Mouse (Mus musculus) small intestine, adult 2 months (tissue): ENCODE measurements around the gene Psmb6.

Experiments used
- CTCF ChIP-seq: fragments of 200-500 bp; IDR thresholded peaks from 2 replicates; pipeline ENCODE4 v1.5.1; 2012; ENCODE audit warnings: low read depth, mild to moderate bottlenecking, control low read depth, inconsistent platforms, low read length, moderate library complexity, mixed read lengths; ENCODE audit not compliant: insufficient replicate concordance, insufficient read length; ENCODE audit errors: extremely low read depth
- POLR2A ChIP-seq: fragments of 200-500 bp; IDR thresholded peaks from 2 replicates; pipeline ENCODE4 v1.6.1; 2012; ENCODE audit warnings: low read depth, mild to moderate bottlenecking, control low read depth, inconsistent platforms, low read length, moderate library complexity

DNA sequence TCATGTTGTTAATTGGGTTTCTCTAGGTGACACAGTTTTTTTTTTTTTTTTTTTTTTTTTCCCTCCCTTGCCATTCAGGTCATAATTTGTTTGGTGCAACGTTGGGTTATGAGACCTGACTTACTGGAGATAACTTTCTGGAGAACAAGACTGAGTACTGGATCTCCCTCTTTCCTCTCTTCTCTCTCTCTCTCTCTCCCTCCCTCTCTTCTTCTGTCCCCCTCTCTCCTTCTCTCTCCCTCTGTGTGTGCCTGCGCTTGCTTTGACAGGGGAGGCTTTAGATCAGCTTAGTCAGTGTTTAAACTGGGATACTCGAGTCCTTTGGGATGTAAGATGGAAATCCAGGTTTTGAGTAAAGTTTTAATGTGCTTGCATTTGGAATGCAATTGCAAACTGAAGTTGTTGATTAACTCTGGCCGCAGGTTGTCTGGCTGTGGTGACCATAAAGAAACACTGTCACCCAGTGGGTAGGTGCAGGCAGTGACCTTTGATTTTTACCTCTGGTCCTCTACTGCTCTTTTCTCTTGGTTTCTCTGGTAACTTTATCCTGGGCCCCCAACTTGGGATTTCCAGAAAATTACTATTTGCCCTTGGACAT lies 39.2 kb downstream of the Psmb6 start:
- TF ChIP-seq CTCF (no peak), POLR2A (no peak)
